Mouse (Mus musculus) cortical plate, adult 2 months (tissue): ENCODE measurements around the gene Sit1.

Experiments used
- CTCF ChIP-seq: fragments of 200-500 bp; IDR thresholded peaks from 2 replicates; pipeline ENCODE4 v1.5.1; 2011; ENCODE audit warnings: mild to moderate bottlenecking, control low read depth, low read length; ENCODE audit not compliant: insufficient read depth; ENCODE audit errors: extremely low read depth
- POLR2A ChIP-seq: fragments of 200-500 bp; IDR thresholded peaks from 2 replicates; pipeline ENCODE4 v1.6.1; 2011; ENCODE audit warnings: mild to moderate bottlenecking, low read length, control low read depth; ENCODE audit not compliant: insufficient read depth; ENCODE audit errors: extremely low read depth

- TF ChIP-seq CTCF (peak; percentile 40; the same call in 1 of the 2 replicates), POLR2A (peak; percentile 77)
These were observed 5.5 kb downstream of the Sit1 start for GRCm38 (mm10) chr4:43477857-43478533.
